Mouse (Mus musculus): ENCODE data around the gene Triobp.

Gene Triobp

GRCm38 (mm10) chr15:78926021-78926919, 21.3 kb upstream of the Triobp start, which contains the start of gene Lgals1:
Gene Lgals1 (plus strand): TSS chr15:78926725.
- DNase-seq (ENCODE audit: low read depth in 2 of 2, low spot score in 2 of 2) = peak in 1 of 2 experiments; percentile 46

GRCm38 (mm10) chr15:78927021-78927787, 20.3 kb upstream of the Triobp start:
- no peak for DNase-seq (ENCODE audit: low read depth in 2 of 2, low spot score in 2 of 2)

GRCm38 (mm10) chr15:78927788-78928457, 19.6 kb upstream of the Triobp start:
- peak; percentile 64 to 73 for DNase-seq (ENCODE audit: low read depth in 2 of 2, low spot score in 2 of 2)

- no peak for DNase-seq (ENCODE audit: low read depth in 2 of 2, low spot score in 2 of 2)
Measured at GRCm38 (mm10) chr15:78928539-78928938, 19.0 kb upstream of the Triobp start.

GRCm38 (mm10) chr15:78930192-78930706, 17.3 kb upstream of the Triobp start:
- no peak for DNase-seq (ENCODE audit: low read depth in 2 of 2, low spot score in 2 of 2)

GRCm38 (mm10) chr15:78930801-78931426, 16.6 kb upstream of the Triobp start:
- DNase-seq (ENCODE audit: low read depth in 2 of 2, low spot score in 2 of 2) = no peak

GRCm38 (mm10) chr15:78931577-78931976, 15.9 kb upstream of the Triobp start:
- DNase-seq (ENCODE audit: low read depth in 2 of 2, low spot score in 2 of 2) = peak; percentile 64 to 70

- peak; percentile 77 to 80 for DNase-seq (ENCODE audit: low read depth in 2 of 2, low spot score in 2 of 2)
Measured at GRCm38 (mm10) chr15:78934784-78935320, 12.7 kb upstream of the Triobp start, which contains the start of gene Nol12. Gene Nol12 (plus strand): TSS chr15:78934933.

GRCm38 (mm10) chr15:78936403-78936802, 11.1 kb upstream of the Triobp start:
- no peak for DNase-seq (ENCODE audit: low read depth in 2 of 2, low spot score in 2 of 2)

GRCm38 (mm10) chr15:78937311-78937710, 10.2 kb upstream of the Triobp start:
- no peak for DNase-seq (ENCODE audit: low read depth in 2 of 2, low spot score in 2 of 2)

- DNase-seq (ENCODE audit: low read depth in 2 of 2, low spot score in 2 of 2) = no peak
Measured at GRCm38 (mm10) chr15:78937963-78938362, 9.6 kb upstream of the Triobp start.

- DNase-seq (ENCODE audit: low read depth in 2 of 2, low spot score in 2 of 2) = no peak
Measured at GRCm38 (mm10) chr15:78940325-78940724, 7.2 kb upstream of the Triobp start.

- peak; percentile 49 to 51 for DNase-seq (ENCODE audit: low read depth in 2 of 2, low spot score in 2 of 2)
Measured at GRCm38 (mm10) chr15:78942663-78943062, 4.9 kb upstream of the Triobp start.

- no peak for DNase-seq (ENCODE audit: low read depth in 2 of 2, low spot score in 2 of 2)
Measured at GRCm38 (mm10) chr15:78946232-78946631, 1.3 kb upstream of the Triobp start.

- DNase-seq (ENCODE audit: low read depth in 2 of 2, low spot score in 2 of 2) = no peak
Measured at GRCm38 (mm10) chr15:78948152-78948725, 715 bp downstream of the Triobp start.

GRCm38 (mm10) chr15:78948883-78949282, 1.4 kb downstream of the Triobp start:
- no peak for DNase-seq (ENCODE audit: low read depth in 2 of 2, low spot score in 2 of 2)

GRCm38 (mm10) chr15:78955663-78956062, 8.1 kb downstream of the Triobp start:
- DNase-seq (ENCODE audit: low read depth in 2 of 2, low spot score in 2 of 2) = no peak

- DNase-seq (ENCODE audit: low read depth in 2 of 2, low spot score in 2 of 2) = peak in 1 of 2 experiments; percentile 21
Measured at GRCm38 (mm10) chr15:78956351-78956750, 8.8 kb downstream of the Triobp start.

- no peak for DNase-seq (ENCODE audit: low read depth in 2 of 2, low spot score in 2 of 2)
Measured at GRCm38 (mm10) chr15:78957021-78957420, 9.5 kb downstream of the Triobp start.

- DNase-seq (ENCODE audit: low read depth in 2 of 2, low spot score in 2 of 2) = no peak
Measured at GRCm38 (mm10) chr15:78959537-78959936, 12.0 kb downstream of the Triobp start.

All from CD8-positive naive resting alpha-beta T cell, adult 2 months (primary cell).